Mouse (Mus musculus) kidney, postnatal 0 days (tissue): ENCODE measurements around the gene Rabgap1. TPM values are rescaled to one million over a fixed set of nuclear protein-coding genes. Genes with fewer than 3 reads are reported as not detected.
"Not testable (repeated sequence)": the region's sequence is repeated elsewhere in the genome, so short reads cannot be mapped to it uniquely, and the experiment has no call there.

Source experiments
- ATAC-seq: fragments of 200-750 bp; cut with Nextera tagmentation; replicated peaks from 2 replicates; pipeline ENCODE4 v1.8.0; 2017; ENCODE audit warnings: low read depth, moderate number of reproducible peaks, moderate TSS enrichment, moderate library complexity; ENCODE audit not compliant: low FRiP score
- DNase-seq: peaks from one replicate; pipeline ENCODE4 v3.0.0-alpha.2; 2016; ENCODE audit warnings: low spot score
- H3K27ac ChIP-seq: fragments of 300-500 bp; sonication (generic); 2 replicates; pipeline ENCODE4 v1.5.1; 2014; ENCODE audit warnings: mild to moderate bottlenecking
- H3K27me3 ChIP-seq: fragments of 300-500 bp; sonication (generic); 2 replicates; pipeline ENCODE4 v1.6.1; 2014; ENCODE audit warnings: low read length, mixed read lengths; ENCODE audit not compliant: insufficient read depth
- H3K36me3 ChIP-seq: fragments of 300-500 bp; sonication (generic); 2 replicates; pipeline ENCODE4 v1.6.1; 2014; ENCODE audit warnings: low read length, mixed read lengths; ENCODE audit not compliant: insufficient read depth
- H3K4me1 ChIP-seq: fragments of 300-500 bp; sonication (generic); replicated peaks from 2 replicates; pipeline ENCODE4 v1.6.1; 2014; ENCODE audit warnings: antibody characterized with exemption, low read length, mixed read lengths; ENCODE audit not compliant: insufficient read depth
- H3K4me2 ChIP-seq: fragments of 300-500 bp; sonication (generic); 2 replicates; pipeline ENCODE4 v1.6.1; 2014; ENCODE audit warnings: mild to moderate bottlenecking, low read length, moderate library complexity, mixed read lengths
- H3K4me3 ChIP-seq: fragments of 300-500 bp; sonication (generic); replicated peaks from 2 replicates; pipeline ENCODE4 v1.5.1; 2014; ENCODE audit warnings: low read depth, low read length
- H3K9ac ChIP-seq: fragments of 300-500 bp; sonication (generic); 2 replicates; pipeline ENCODE4 v1.6.1; 2014; ENCODE audit warnings: low read depth, low read length
- H3K9me3 ChIP-seq: fragments of 300-500 bp; sonication (generic); replicated peaks from 2 replicates; pipeline ENCODE4 v1.6.1; 2016; ENCODE audit warnings: low read length, inconsistent platforms, mixed read lengths
- CTCF ChIP-seq: IDR thresholded peaks from 2 replicates; pipeline ENCODE4 v1.5.1; 2016; ENCODE audit warnings: antibody characterized with exemption, low read depth, mild to moderate bottlenecking, moderate library complexity
- WGBS: fragments of 180-500 bp; shearing (Covaris S2); extraction: QIAGEN DNeasy Blood & Tissue Kit; methylation state at CpG from one replicate; pipeline ENCODE4 v1.1.7; 2014; 5-methylcytosine and 5-hydroxymethylcytosine counted together
- polyA plus RNA-seq: library from polyadenylated mRNA; unstranded; fragments of >200 nt; fragmentation: Nextera tagmentation; extraction: Ambion mirVana; gene quantifications from 2 replicates; pipeline ENCODE4 v1.2.1, GENCODE M21; 2015

Gene Rabgap1
- polyA plus RNA-seq, 1 experiment from 2014 or later = 28.3 TPM

DNA sequence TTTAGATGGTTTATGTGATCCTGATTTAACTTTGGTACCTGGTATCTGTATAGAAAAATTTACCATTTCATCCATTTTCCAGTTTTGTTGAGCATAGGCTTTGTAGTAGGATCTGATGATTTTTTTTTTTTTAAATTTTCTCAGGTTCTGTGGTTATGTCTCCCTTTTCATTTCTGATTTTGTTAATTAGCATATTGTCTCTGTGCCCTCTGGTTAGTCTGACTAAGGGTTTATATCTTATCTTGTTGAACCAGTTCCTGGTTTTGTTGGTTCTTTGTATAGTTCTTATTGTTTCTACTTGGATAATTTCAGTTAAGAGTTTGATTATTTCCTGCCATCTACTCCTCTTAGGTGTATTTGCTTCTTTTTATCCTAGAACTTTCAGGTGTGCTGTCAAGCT is 36.5 kb downstream of the Rabgap1 start:
- DNase-seq (no peak), ATAC-seq (no peak)
- no peak for TF ChIP-seq CTCF
- Histone ChIP-seq H3K36me3 (peaks cover 25% of the 10 kb centered on the region), H3K9ac (no peak overlapping the region), H3K27ac (no peak overlapping the region), H3K4me1 (no peaks in the 10 kb centered on the region), H3K4me2 (no peak overlapping the region), H3K9me3 (no peaks in the 10 kb centered on the region), H3K27me3 (no peaks in the 10 kb centered on the region), H3K4me3 (no peak overlapping the region)

DNA sequence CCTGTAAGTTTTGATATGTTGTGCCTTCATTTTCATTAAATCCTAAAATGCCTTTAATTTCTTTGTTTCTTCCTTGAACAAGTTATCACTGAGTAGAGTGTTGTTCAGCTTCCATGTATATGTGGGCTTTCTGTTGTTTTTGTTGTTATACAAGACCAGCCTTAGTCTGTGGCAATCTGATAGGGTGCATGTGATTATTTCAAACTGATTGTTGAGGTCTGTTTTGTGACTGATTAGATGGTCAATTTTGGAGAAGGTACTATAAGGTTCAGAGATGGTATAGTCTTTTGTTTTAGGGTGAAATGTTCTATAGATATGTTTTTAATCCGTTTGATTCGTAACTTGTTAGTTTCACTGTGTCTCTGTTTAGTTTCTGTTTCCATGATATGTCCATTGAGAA is 37.0 kb downstream of the Rabgap1 start:
- DNase-seq = no peak
- Histone ChIP-seq H3K4me3 (no peak overlapping the region), H3K9me3 (no peaks in the 10 kb centered on the region), H3K36me3 (peaks cover 25% of the 10 kb centered on the region), H3K9ac (no peak overlapping the region), H3K4me1 (no peaks in the 10 kb centered on the region), H3K27ac (no peak overlapping the region), H3K27me3 (no peaks in the 10 kb centered on the region), H3K4me2 (no peak overlapping the region)
- 98% methylated on average over 2 of the region's 2 CpGs for WGBS
- no peak for TF ChIP-seq CTCF
- no peak for ATAC-seq

DNA sequence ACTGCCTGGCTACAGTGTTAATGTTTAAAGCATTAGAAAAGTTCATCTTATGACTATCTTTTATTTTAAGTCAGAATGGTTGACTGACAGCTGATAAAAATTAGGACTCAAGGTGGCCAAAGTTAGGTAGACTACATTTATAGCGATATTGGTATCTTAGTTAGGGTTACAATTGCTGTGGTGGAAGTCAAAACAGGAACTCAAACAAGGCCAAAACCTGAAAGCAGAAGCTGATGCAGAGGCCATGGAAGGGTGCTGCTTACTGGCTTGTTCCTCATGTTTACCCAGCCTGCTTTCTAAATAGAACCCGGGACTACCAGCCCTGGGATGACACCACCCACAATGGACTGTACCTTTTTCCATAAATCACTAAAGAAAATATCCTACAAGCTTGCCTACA is 41.1 kb downstream of the Rabgap1 start:
- no peak for TF ChIP-seq CTCF
- DNase-seq (no peak), ATAC-seq (no peak)
- 73% methylated on average over 2 of the region's 2 CpGs for WGBS
- no peak overlapping the region for H3K27ac ChIP-seq
- H3K36me3 ChIP-seq = peaks cover 19% of the 10 kb centered on the region
- H3K4me3 ChIP-seq = no peak overlapping the region
- no peaks in the 10 kb centered on the region for H3K4me1 ChIP-seq
- H3K4me2 ChIP-seq = no peak overlapping the region
- no peaks in the 10 kb centered on the region for H3K27me3 ChIP-seq
- H3K9me3 ChIP-seq = no peaks in the 10 kb centered on the region
- H3K9ac ChIP-seq = no peak overlapping the region

- H3K4me3 ChIP-seq = no peak overlapping the region
- no peak overlapping the region for H3K27ac ChIP-seq
- DNase-seq = peak; percentile 71
- no peaks in the 10 kb centered on the region for H3K27me3 ChIP-seq
- no peak for ATAC-seq
- no peak overlapping the region for H3K9ac ChIP-seq
- no peaks in the 10 kb centered on the region for H3K9me3 ChIP-seq
- no peaks in the 10 kb centered on the region for H3K4me1 ChIP-seq
- H3K36me3 ChIP-seq = peaks cover 22% of the 10 kb centered on the region
- WGBS = 78% methylated on average over 1 of the region's 1 CpGs
- no peak overlapping the region for H3K4me2 ChIP-seq
- TF ChIP-seq CTCF = peak; percentile 75
Observed at GRCm38 (mm10) chr2:37485370-37485769, 42.3 kb downstream of the Rabgap1 start.

GRCm38 (mm10) chr2:37486408-37486807 is 43.3 kb downstream of the Rabgap1 start:
- Histone ChIP-seq H3K9ac (no peak overlapping the region), H3K36me3 (peaks cover 22% of the 10 kb centered on the region), H3K4me3 (no peak overlapping the region), H3K4me1 (no peaks in the 10 kb centered on the region), H3K27ac (no peak overlapping the region), H3K4me2 (no peak overlapping the region), H3K27me3 (no peaks in the 10 kb centered on the region), H3K9me3 (no peaks in the 10 kb centered on the region)
- DNase-seq (no peak), ATAC-seq (no peak)
- TF ChIP-seq CTCF = no peak

- no peak for TF ChIP-seq CTCF
- H3K4me3 ChIP-seq = no peak overlapping the region
- H3K9me3 ChIP-seq = no peaks in the 10 kb centered on the region
- ATAC-seq (no peak), DNase-seq (no peak)
- H3K4me1 ChIP-seq = no peaks in the 10 kb centered on the region
- H3K27me3 ChIP-seq = no peaks in the 10 kb centered on the region
- peaks cover 30% of the 10 kb centered on the region for H3K36me3 ChIP-seq
- no peak overlapping the region for H3K4me2 ChIP-seq
- H3K9ac ChIP-seq = no peak overlapping the region
- 95% methylated on average over 2 of the region's 2 CpGs for WGBS
- no peak overlapping the region for H3K27ac ChIP-seq
Observed at GRCm38 (mm10) chr2:37488956-37489355, 45.9 kb downstream of the Rabgap1 start.

GRCm38 (mm10) chr2:37497321-37497720 is 54.2 kb downstream of the Rabgap1 start:
- no peak for DNase-seq
- H3K4me3 ChIP-seq = no peak overlapping the region
- no peaks in the 10 kb centered on the region for H3K4me1 ChIP-seq
- no peak for TF ChIP-seq CTCF
- H3K4me2 ChIP-seq = no peak overlapping the region
- ATAC-seq = no peak
- no peaks in the 10 kb centered on the region for H3K9me3 ChIP-seq
- no peak overlapping the region for H3K9ac ChIP-seq
- WGBS = 91% methylated on average over 4 of the region's 4 CpGs
- no peaks in the 10 kb centered on the region for H3K27me3 ChIP-seq
- H3K36me3 ChIP-seq = peaks cover 23% of the 10 kb centered on the region; the same call in 1 of the 2 replicates
- no peak overlapping the region for H3K27ac ChIP-seq

GRCm38 (mm10) chr2:37505856-37506255 is 62.8 kb downstream of the Rabgap1 start:
- H3K9me3 ChIP-seq, H3K27me3 ChIP-seq, H3K4me3 ChIP-seq, H3K4me1 ChIP-seq, H3K9ac ChIP-seq, DNase-seq, ATAC-seq, H3K4me2 ChIP-seq, H3K27ac ChIP-seq: not testable (repeated sequence)
- 62% methylated on average over 2 of the region's 2 CpGs for WGBS
- 0 out of 2 replicates have a peak, but pooled peaks cover 16% of the 10 kb centered on the region for H3K36me3 ChIP-seq
